In the genomic region with DNA sequence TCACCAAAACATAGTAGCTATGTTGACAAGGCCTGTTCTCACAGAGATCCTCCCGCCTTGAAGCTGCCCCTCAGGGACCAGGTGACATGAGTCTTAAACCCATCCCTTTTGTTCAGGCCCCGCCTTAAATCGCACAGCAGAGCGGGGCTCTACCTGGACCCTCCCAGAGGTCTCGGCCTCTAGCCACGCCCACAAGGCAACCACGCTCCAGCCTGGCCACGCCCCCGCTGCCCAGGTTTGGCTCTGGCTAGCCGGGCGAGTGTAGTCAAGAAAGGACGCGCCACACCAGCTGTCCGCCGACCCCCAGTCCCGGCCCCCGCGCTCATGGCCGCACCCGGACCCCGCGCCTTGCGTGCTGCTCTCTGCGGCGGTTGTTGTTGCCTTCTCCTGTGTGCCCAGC, we compare ENCODE assay signal across 9 mouse cellular contexts. TPM values are rescaled to one million over a fixed set of nuclear protein-coding genes. Genes with fewer than 3 reads are reported as not detected.
DNase-seq lines count a peak whose midpoint lies in the region; ATAC-seq and TF ChIP-seq lines count a peak whose summit lies in the region.
"Had no signal": no experiment of that assay in that cellular context is flagged by ENCODE, and none has a peak within 500 bp of the region (broad histone marks: within the 10 kb centered on the region; RNA-seq: fewer than 3 reads in every experiment).

No protein-coding gene starts in this region.

- peak overlapping the region; percentile 61 for H3K4me2 ChIP-seq in hindbrain, postnatal 0 days (ENCODE audit: low read depth, low read length)
- peak overlapping the region; percentile 57 for H3K4me2 ChIP-seq in liver, embryonic 11.5 days

- no peaks in the 10 kb centered on the region for H3K9me3 ChIP-seq in E14TG2a.4 (ENCODE audit: low read length)
- H3K9me3 ChIP-seq in hindbrain, postnatal 0 days (ENCODE audit: low read length): no peaks in the 10 kb centered on the region
- no peaks in the 10 kb centered on the region for H3K9me3 ChIP-seq in liver, embryonic 11.5 days (ENCODE audit: control insufficient read depth, low read length)

- no peak overlapping the region for H3K27ac ChIP-seq in hindbrain, postnatal 0 days
- H3K27ac ChIP-seq in liver, embryonic 11.5 days (ENCODE audit: low read depth, low read length): no peak overlapping the region
- no peak overlapping the region for H3K27ac ChIP-seq in small intestine, adult 2 months (ENCODE audit: insufficient read depth, low read depth, low read length)

- peak overlapping the region; percentile 73 for H3K4me3 ChIP-seq in E14TG2a.4 (replicated peaks; ENCODE audit: low read length)
- peak overlapping the region; percentile 32 for H3K4me3 ChIP-seq in hindbrain, postnatal 0 days (ENCODE audit: low read length)
- peak overlapping the region; percentile 27 for H3K4me3 ChIP-seq in liver, embryonic 11.5 days (ENCODE audit: low read depth, low read length)
- peak overlapping the region; percentile 30; the same call in 1 of the 2 replicates for H3K4me3 ChIP-seq in small intestine, adult 2 months (ENCODE audit: low read depth, low read length)

- no peak for TF ChIP-seq POLR2A in small intestine, adult 2 months (IDR thresholded peaks at IDR 0.05; ENCODE audit: low read depth, low read length)

- no peaks in the 10 kb centered on the region for H3K36me3 ChIP-seq in E14TG2a.4 (ENCODE audit: insufficient read depth, low read length)
- H3K36me3 ChIP-seq in hindbrain, postnatal 0 days (ENCODE audit: insufficient read depth, low read length): no peaks in the 10 kb centered on the region
- H3K36me3 ChIP-seq in liver, embryonic 11.5 days (ENCODE audit: control insufficient read depth, insufficient read depth, low read length): no peaks in the 10 kb centered on the region
- H3K36me3 ChIP-seq in small intestine, adult 2 months (ENCODE audit: control insufficient read depth, insufficient read depth, low read length): no peaks in the 10 kb centered on the region

- WGBS in hindbrain, postnatal 0 days: 3% methylated on average over 25 of the region's 25 CpGs
- WGBS in liver, embryonic 11.5 days: 4% methylated on average over 25 of the region's 25 CpGs
- 11% methylated on average over 25 of the region's 25 CpGs for WGBS in small intestine, adult 2 months

- H3K9ac ChIP-seq in hindbrain, postnatal 0 days (replicated peaks; ENCODE audit: low read length): peak overlapping the region; percentile 45
- 0 out of 2 replicates have a peak overlapping the region, but pooled peaks have one; percentile 32 for H3K9ac ChIP-seq in liver, embryonic 11.5 days (ENCODE audit: low read depth, low read length)

- no peak for TF ChIP-seq CTCF in E14TG2a.4 (conservative IDR thresholded peaks at IDR 0.05; ENCODE audit: low read length)
- TF ChIP-seq CTCF in hindbrain, postnatal 0 days (IDR thresholded peaks at IDR 0.05; ENCODE audit: low read depth): no peak
- TF ChIP-seq CTCF in small intestine, adult 2 months (IDR thresholded peaks at IDR 0.05; ENCODE audit: extremely low read depth, insufficient read length, insufficient replicate concordance, low read depth, low read length): no peak

- peak; percentile 89 for DNase-seq in R1 (ENCODE audit: low read depth, low spot score)
- DNase-seq in hindbrain, postnatal 0 days (ENCODE audit: low spot score): no peak
- no peak for DNase-seq in liver, embryonic 11.5 days (ENCODE audit: low spot score)
- no peak for DNase-seq in spleen, postnatal 14 days (ENCODE audit: low spot score in 2 of 2)
- DNase-seq in gastrocnemius, postnatal 25 days: no peak

- H3K27me3 ChIP-seq in E14TG2a.4 (ENCODE audit: insufficient read depth, low read length): peaks cover 42% of the 10 kb centered on the region
- H3K27me3 ChIP-seq in hindbrain, postnatal 0 days (ENCODE audit: insufficient read depth, low read length): no peaks in the 10 kb centered on the region; the same call in 1 of the 2 replicates
- peaks cover 35% of the 10 kb centered on the region for H3K27me3 ChIP-seq in liver, embryonic 11.5 days (replicated peaks; ENCODE audit: control insufficient read depth, insufficient read depth, low read length)
- no peaks in the 10 kb centered on the region for H3K27me3 ChIP-seq in small intestine, adult 2 months (ENCODE audit: control insufficient read depth, insufficient read depth, low read length)

- peak; percentile 48; the same call in 1 of the 2 replicates for ATAC-seq in hindbrain, postnatal 0 days
- no peak for ATAC-seq in liver, embryonic 11.5 days (replicated peaks; ENCODE audit: low FRiP score)
- no peak for ATAC-seq in activated CD4-positive, CD25-positive, alpha-beta regulatory T cell, adult 4 months

- peaks cover 52% of the 10 kb centered on the region for H3K4me1 ChIP-seq in E14TG2a.4 (replicated peaks; ENCODE audit: low read depth, low read length)
- no peaks in the 10 kb centered on the region for H3K4me1 ChIP-seq in hindbrain, postnatal 0 days (ENCODE audit: insufficient read depth, low read length)
- 0 out of 2 replicates have a peak, but pooled peaks cover 6% of the 10 kb centered on the region for H3K4me1 ChIP-seq in liver, embryonic 11.5 days (replicated peaks; ENCODE audit: control insufficient read depth, insufficient read depth, low read length)
- H3K4me1 ChIP-seq in small intestine, adult 2 months (ENCODE audit: control insufficient read depth, insufficient read depth, insufficient read length, low read length): peaks cover 5% of the 10 kb centered on the region; the same call in 1 of the 2 replicates

RNA-seq across cellular contexts. Expression of gene Gpr3, which starts 8.3 kb away (rescaled TPM):
- total RNA-seq in hindbrain, postnatal 0 days (2014; rRNA removed): 7.0 and 7.3 TPM in 2 replicates
- 4.5 and 5.5 TPM in 2 replicates for polyA plus RNA-seq in hindbrain, postnatal 0 days (2015; fragmentation: Nextera tagmentation; extraction: Ambion mirVana)
- 0.17 TPM in 1 of 2 replicates, not detected in the other for polyA plus RNA-seq in liver, embryonic 11.5 days (2014; fragmentation: Nextera tagmentation; extraction: Ambion mirVana)
- polyA plus RNA-seq in small intestine, adult 2 months (2012; rRNA removed): 0.17 TPM in 1 of 2 replicates, not detected in the other
- total RNA-seq in gastrocnemius, postnatal 25 days (2021): not detected
- not detected for polyA plus RNA-seq in activated CD4-positive, CD25-positive, alpha-beta regulatory T cell, adult 4 months (2017; shearing (Covaris generic))
- total RNA-seq: neutrophil, adult 5-6 weeks had no signal

RNA-seq across cellular contexts. Expression of gene Cd164l2, which starts 8.7 kb away (rescaled TPM):
- total RNA-seq in hindbrain, postnatal 0 days (2014; rRNA removed): 6.2 and 6.9 TPM in 2 replicates
- 9.6 and 11.9 TPM in 2 replicates for polyA plus RNA-seq in hindbrain, postnatal 0 days (2015; fragmentation: Nextera tagmentation; extraction: Ambion mirVana)
- 0.70 and 0.77 TPM in 2 replicates for polyA plus RNA-seq in liver, embryonic 11.5 days (2014; fragmentation: Nextera tagmentation; extraction: Ambion mirVana)
- polyA plus RNA-seq in small intestine, adult 2 months (2012; rRNA removed): 0.61 and 0.93 TPM in 2 replicates
- not detected for total RNA-seq in gastrocnemius, postnatal 25 days (2021)
- polyA plus RNA-seq in activated CD4-positive, CD25-positive, alpha-beta regulatory T cell, adult 4 months (2017; shearing (Covaris generic)): not detected

RNA-seq across cellular contexts. Expression of gene Map3k6, which starts 20.0 kb away (rescaled TPM):
- 7.2 and 11.7 TPM in 2 replicates for total RNA-seq in hindbrain, postnatal 0 days (2014; rRNA removed)
- polyA plus RNA-seq in hindbrain, postnatal 0 days (2015; fragmentation: Nextera tagmentation; extraction: Ambion mirVana): 4.7 and 5.8 TPM in 2 replicates
- polyA plus RNA-seq in liver, embryonic 11.5 days (2014; fragmentation: Nextera tagmentation; extraction: Ambion mirVana): 2.2 and 3.5 TPM in 2 replicates
- 1.7 and 75.5 TPM in 2 replicates for polyA plus RNA-seq in small intestine, adult 2 months (2012; rRNA removed)
- 10 to 100 TPM in 1 of 2 experiments, 1 to 10 TPM in 1; 5.8 to 12.5 TPM for total RNA-seq in gastrocnemius, postnatal 25 days (2021)
- under 1 TPM in 1 of 2 experiments, not detected in 1; 0.42 TPM for polyA plus RNA-seq in activated CD4-positive, CD25-positive, alpha-beta regulatory T cell, adult 4 months (2017; shearing (Covaris generic))

RNA-seq across cellular contexts. Expression of gene Sytl1, which starts 42.3 kb away (rescaled TPM):
- 1.4 TPM in 1 of 2 replicates, not detected in the other for total RNA-seq in hindbrain, postnatal 0 days (2014; rRNA removed)
- 0.18 and 0.40 TPM in 2 replicates for polyA plus RNA-seq in hindbrain, postnatal 0 days (2015; fragmentation: Nextera tagmentation; extraction: Ambion mirVana)
- 0.39 and 0.52 TPM in 2 replicates for polyA plus RNA-seq in liver, embryonic 11.5 days (2014; fragmentation: Nextera tagmentation; extraction: Ambion mirVana)
- polyA plus RNA-seq in small intestine, adult 2 months (2012; rRNA removed): 10.9 and 12.7 TPM in 2 replicates
- under 1 TPM; 0.29 to 0.36 TPM for total RNA-seq in gastrocnemius, postnatal 25 days (2021)
- 10 to 100 TPM; 29.6 to 45.6 TPM for polyA plus RNA-seq in activated CD4-positive, CD25-positive, alpha-beta regulatory T cell, adult 4 months (2017; shearing (Covaris generic))

RNA-seq across cellular contexts. Expression of gene Tmem222, which starts 56.9 kb away (rescaled TPM):
- 120 and 138 TPM in 2 replicates for total RNA-seq in hindbrain, postnatal 0 days (2014; rRNA removed)
- polyA plus RNA-seq in hindbrain, postnatal 0 days (2015; fragmentation: Nextera tagmentation; extraction: Ambion mirVana): 127 and 136 TPM in 2 replicates
- 73.5 and 74.2 TPM in 2 replicates for polyA plus RNA-seq in liver, embryonic 11.5 days (2014; fragmentation: Nextera tagmentation; extraction: Ambion mirVana)
- polyA plus RNA-seq in small intestine, adult 2 months (2012; rRNA removed): 26.2 and 58.0 TPM in 2 replicates
- total RNA-seq in gastrocnemius, postnatal 25 days (2021): 10 to 100 TPM; 20.8 to 23.5 TPM
- polyA plus RNA-seq in activated CD4-positive, CD25-positive, alpha-beta regulatory T cell, adult 4 months (2017; shearing (Covaris generic)): 10 to 100 TPM; 72.4 to 77.5 TPM
